Mouse (Mus musculus) spleen, adult 12 weeks (tissue): ENCODE data around the gene Atp5mpl.
A peak's percentile ranks its signal among the peaks of the same experiment; 100 is the strongest.

Experiments
- DNase-seq: peaks from one replicate; pipeline ENCODE4 v3.0.0; 2022; ENCODE audit warnings: low spot score

Gene Atp5mpl

GRCm38 (mm10) chr12:111966683-111967173 is at the start of gene Atp5mpl:
Gene Atp5mpl (minus strand): TSS chr12:111966977.
- DNase-seq: peak; percentile 96

GRCm38 (mm10) chr12:112016346-112016745 is 49.6 kb upstream of the Atp5mpl start:
- DNase-seq: no peak

- DNase-seq: no peak
These were observed 46.6 kb upstream of the Atp5mpl start for GRCm38 (mm10) chr12:112013271-112013801.

- DNase-seq: no peak
These were observed 45.9 kb upstream of the Atp5mpl start for GRCm38 (mm10) chr12:112012511-112013270.

- peak; percentile 16 for DNase-seq
These were observed 34.4 kb upstream of the Atp5mpl start for GRCm38 (mm10) chr12:112001223-112001622.

- DNase-seq: no peak
These were observed 33.0 kb upstream of the Atp5mpl start for GRCm38 (mm10) chr12:111999735-112000134.

- DNase-seq: no peak
These were observed 28.4 kb upstream of the Atp5mpl start for GRCm38 (mm10) chr12:111995161-111995560.

GRCm38 (mm10) chr12:111992626-111993025 is 25.8 kb upstream of the Atp5mpl start:
- DNase-seq: no peak

- DNase-seq: no peak
These were observed 20.0 kb upstream of the Atp5mpl start for GRCm38 (mm10) chr12:111986756-111987155.

- DNase-seq: no peak
These were observed 16.4 kb upstream of the Atp5mpl start for GRCm38 (mm10) chr12:111983165-111983564.

- DNase-seq: no peak
These were observed 15.1 kb upstream of the Atp5mpl start for GRCm38 (mm10) chr12:111981831-111982230.

- DNase-seq: no peak
These were observed 14.2 kb upstream of the Atp5mpl start, which contains the start of gene Rd3l for GRCm38 (mm10) chr12:111980887-111981367. Gene Rd3l (minus strand): TSS chr12:111981317.

- DNase-seq: no peak
These were observed 11.5 kb upstream of the Atp5mpl start for GRCm38 (mm10) chr12:111978274-111978673.

- no peak for DNase-seq
These were observed 10.4 kb upstream of the Atp5mpl start for GRCm38 (mm10) chr12:111977138-111977537.

GRCm38 (mm10) chr12:111974578-111974977 is 7.8 kb upstream of the Atp5mpl start:
- DNase-seq: no peak

- DNase-seq: no peak
These were observed 5.7 kb upstream of the Atp5mpl start for GRCm38 (mm10) chr12:111972504-111972903.

GRCm38 (mm10) chr12:111971231-111971686 is 4.5 kb upstream of the Atp5mpl start, which contains the start of gene Tdrd9:
Gene Tdrd9 (plus strand): TSS chr12:111971559.
- DNase-seq: no peak

- DNase-seq: no peak
These were observed 3.3 kb upstream of the Atp5mpl start for GRCm38 (mm10) chr12:111970085-111970484.

GRCm38 (mm10) chr12:111963339-111963738 is 3.4 kb downstream of the Atp5mpl start:
- DNase-seq: no peak

- peak; percentile 48 for DNase-seq
These were observed 8.5 kb downstream of the Atp5mpl start for GRCm38 (mm10) chr12:111958101-111958865.

- DNase-seq: no peak
These were observed 10.6 kb downstream of the Atp5mpl start for GRCm38 (mm10) chr12:111956173-111956572.

GRCm38 (mm10) chr12:111951701-111952100 is 15.1 kb downstream of the Atp5mpl start:
- DNase-seq: no peak
